Mouse (Mus musculus): ENCODE data around the gene Kcnh3. TPM values are rescaled to one million over a fixed set of nuclear protein-coding genes. Genes with fewer than 3 reads are reported as not detected.

The Kcnh3 gene
- polyA plus RNA-seq, 1 experiment from 2014 or later = 0.12 TPM

- H3K27ac ChIP-seq (replicated peaks in 1 of 2; ENCODE audit: control insufficient read depth in 1 of 2, insufficient read depth in 1 of 2, low read depth in 2 of 2, low read length in 2 of 2) = no peak overlapping the region
- no peak overlapping the region for H3K9ac ChIP-seq (ENCODE audit: low read length)
- no peak overlapping the region for H3K4me2 ChIP-seq (ENCODE audit: low read length)
- H3K4me3 ChIP-seq (ENCODE audit: control insufficient read depth in 1 of 2, insufficient read depth in 1 of 2, low read depth in 1 of 2, low read length in 2 of 2) = no peak overlapping the region
- 0 out of 2 replicates have a peak, but pooled peaks cover 5% of the 10 kb centered on the region for H3K9me3 ChIP-seq (ENCODE audit: control insufficient read depth, low read length)
- WGBS = 79% methylated on average over 10 of the region's 10 CpGs
- no peaks in the 10 kb centered on the region for H3K4me1 ChIP-seq (ENCODE audit: control insufficient read depth in 2 of 2, insufficient read depth in 2 of 2, low read length in 2 of 2)
- peaks cover 64% of the 10 kb centered on the region for H3K36me3 ChIP-seq (ENCODE audit: control insufficient read depth, insufficient read depth, low read length)
- H3K27me3 ChIP-seq (ENCODE audit: control insufficient read depth, insufficient read depth, low read length) = no peaks in the 10 kb centered on the region
- ATAC-seq (ENCODE audit: insufficient number of reproducible peaks, insufficient read depth, low FRiP score, low read depth) = no peak
Observed at GRCm38 (mm10) chr15:99213183-99213582, 11.5 kb upstream of the Kcnh3 start.

- Histone ChIP-seq H3K9me3 (ENCODE audit: control insufficient read depth, low read length) (0 out of 2 replicates have a peak, but pooled peaks cover 5% of the 10 kb centered on the region), H3K4me3 (ENCODE audit: control insufficient read depth in 1 of 2, insufficient read depth in 1 of 2, low read depth in 1 of 2, low read length in 2 of 2) (no peak overlapping the region), H3K4me1 (ENCODE audit: control insufficient read depth in 2 of 2, insufficient read depth in 2 of 2, low read length in 2 of 2) (no peaks in the 10 kb centered on the region), H3K27ac (replicated peaks in 1 of 2; ENCODE audit: control insufficient read depth in 1 of 2, insufficient read depth in 1 of 2, low read depth in 2 of 2, low read length in 2 of 2) (no peak overlapping the region), H3K27me3 (ENCODE audit: control insufficient read depth, insufficient read depth, low read length) (peaks cover 7% of the 10 kb centered on the region; the same call in 1 of the 2 replicates), H3K36me3 (ENCODE audit: control insufficient read depth, insufficient read depth, low read length) (peaks cover 49% of the 10 kb centered on the region), H3K4me2 (ENCODE audit: low read length) (no peak overlapping the region), H3K9ac (ENCODE audit: low read length) (no peak overlapping the region)
- ATAC-seq (ENCODE audit: insufficient number of reproducible peaks, insufficient read depth, low FRiP score, low read depth) = no peak
- WGBS = 71% methylated on average over 2 of the region's 2 CpGs
Observed at GRCm38 (mm10) chr15:99214941-99215340, 9.7 kb upstream of the Kcnh3 start.

- H3K9me3 ChIP-seq (ENCODE audit: control insufficient read depth, low read length) = 0 out of 2 replicates have a peak, but pooled peaks cover 5% of the 10 kb centered on the region
- 88% methylated on average over 11 of the region's 11 CpGs for WGBS
- H3K9ac ChIP-seq (ENCODE audit: low read length) = no peak overlapping the region
- H3K27ac ChIP-seq (replicated peaks in 1 of 2; ENCODE audit: control insufficient read depth in 1 of 2, insufficient read depth in 1 of 2, low read depth in 2 of 2, low read length in 2 of 2) = no peak overlapping the region
- H3K4me1 ChIP-seq (ENCODE audit: control insufficient read depth in 2 of 2, insufficient read depth in 2 of 2, low read length in 2 of 2) = no peaks in the 10 kb centered on the region
- H3K4me2 ChIP-seq (ENCODE audit: low read length) = no peak overlapping the region
- no peak overlapping the region for H3K4me3 ChIP-seq (ENCODE audit: control insufficient read depth in 1 of 2, insufficient read depth in 1 of 2, low read depth in 1 of 2, low read length in 2 of 2)
- peaks cover 40% of the 10 kb centered on the region for H3K36me3 ChIP-seq (ENCODE audit: control insufficient read depth, insufficient read depth, low read length)
- H3K27me3 ChIP-seq (ENCODE audit: control insufficient read depth, insufficient read depth, low read length) = peaks cover 14% of the 10 kb centered on the region; the same call in 1 of the 2 replicates
- no peak for ATAC-seq (ENCODE audit: insufficient number of reproducible peaks, insufficient read depth, low FRiP score, low read depth)
Observed at GRCm38 (mm10) chr15:99215741-99216463, 8.8 kb upstream of the Kcnh3 start.

GRCm38 (mm10) chr15:99217630-99218029, 7.0 kb upstream of the Kcnh3 start:
- no peak overlapping the region for H3K4me2 ChIP-seq (ENCODE audit: low read length)
- no peak overlapping the region for H3K9ac ChIP-seq (ENCODE audit: low read length)
- no peak overlapping the region for H3K4me3 ChIP-seq (ENCODE audit: control insufficient read depth in 1 of 2, insufficient read depth in 1 of 2, low read depth in 1 of 2, low read length in 2 of 2)
- H3K36me3 ChIP-seq (ENCODE audit: control insufficient read depth, insufficient read depth, low read length) = peaks cover 23% of the 10 kb centered on the region
- H3K27me3 ChIP-seq (ENCODE audit: control insufficient read depth, insufficient read depth, low read length) = peaks cover 31% of the 10 kb centered on the region
- 82% methylated on average over 4 of the region's 4 CpGs for WGBS
- 0 out of 2 replicates have a peak, but pooled peaks cover 5% of the 10 kb centered on the region for H3K9me3 ChIP-seq (ENCODE audit: control insufficient read depth, low read length)
- ATAC-seq (ENCODE audit: insufficient number of reproducible peaks, insufficient read depth, low FRiP score, low read depth) = no peak
- H3K27ac ChIP-seq (replicated peaks in 1 of 2; ENCODE audit: control insufficient read depth in 1 of 2, insufficient read depth in 1 of 2, low read depth in 2 of 2, low read length in 2 of 2) = no peak overlapping the region
- 0 out of 4 replicates have a peak, but pooled peaks cover 0 to 2% of the 10 kb centered on the region in 2 experiments for H3K4me1 ChIP-seq (ENCODE audit: control insufficient read depth in 2 of 2, insufficient read depth in 2 of 2, low read length in 2 of 2)

- no peak overlapping the region for H3K27ac ChIP-seq (replicated peaks in 1 of 2; ENCODE audit: control insufficient read depth in 1 of 2, insufficient read depth in 1 of 2, low read depth in 2 of 2, low read length in 2 of 2)
- no peak for ATAC-seq (ENCODE audit: insufficient number of reproducible peaks, insufficient read depth, low FRiP score, low read depth)
- H3K4me1 ChIP-seq (ENCODE audit: control insufficient read depth in 2 of 2, insufficient read depth in 2 of 2, low read length in 2 of 2) = peaks cover 18 to 29% of the 10 kb centered on the region in 2 experiments; a peak in 3 of 4 replicates
Observed at GRCm38 (mm10) chr15:99221315-99221952, 3.2 kb upstream of the Kcnh3 start.

GRCm38 (mm10) chr15:99222794-99223584, 1.7 kb upstream of the Kcnh3 start:
- ATAC-seq (ENCODE audit: insufficient number of reproducible peaks, insufficient read depth, low FRiP score, low read depth) = no peak
- Histone ChIP-seq H3K4me3 (ENCODE audit: control insufficient read depth in 1 of 2, insufficient read depth in 1 of 2, low read depth in 1 of 2, low read length in 2 of 2) (peak overlapping the region; percentile 25 to 54), H3K9ac (ENCODE audit: low read length) (peak overlapping the region; percentile 59; the same call in 1 of the 2 replicates), H3K9me3 (ENCODE audit: control insufficient read depth, low read length) (no peaks in the 10 kb centered on the region), H3K27me3 (ENCODE audit: control insufficient read depth, insufficient read depth, low read length) (peaks cover 85% of the 10 kb centered on the region), H3K27ac (replicated peaks in 1 of 2; ENCODE audit: control insufficient read depth in 1 of 2, insufficient read depth in 1 of 2, low read depth in 2 of 2, low read length in 2 of 2) (no peak overlapping the region), H3K4me1 (ENCODE audit: control insufficient read depth in 2 of 2, insufficient read depth in 2 of 2, low read length in 2 of 2) (peaks cover 18 to 29% of the 10 kb centered on the region in 2 experiments; a peak in 3 of 4 replicates), H3K4me2 (ENCODE audit: low read length) (peak overlapping the region; percentile 91), H3K36me3 (ENCODE audit: control insufficient read depth, insufficient read depth, low read length) (no peaks in the 10 kb centered on the region)
- 6% methylated on average over 18 of the region's 18 CpGs for WGBS

More at GRCm38 (mm10) chr15:99221315-99221952, 3.2 kb upstream of the Kcnh3 start:
- Histone ChIP-seq H3K27me3 (ENCODE audit: control insufficient read depth, insufficient read depth, low read length) (peaks cover 69% of the 10 kb centered on the region), H3K4me3 (ENCODE audit: control insufficient read depth in 1 of 2, insufficient read depth in 1 of 2, low read depth in 1 of 2, low read length in 2 of 2) (no peak overlapping the region), H3K4me2 (ENCODE audit: low read length) (no peak overlapping the region), H3K36me3 (ENCODE audit: control insufficient read depth, insufficient read depth, low read length) (no peaks in the 10 kb centered on the region), H3K9ac (ENCODE audit: low read length) (no peak overlapping the region), H3K9me3 (ENCODE audit: control insufficient read depth, low read length) (no peaks in the 10 kb centered on the region)
- WGBS = 12% methylated on average over 8 of the region's 8 CpGs

GRCm38 (mm10) chr15:99223585-99224207, 965 bp upstream of the Kcnh3 start:
- H3K4me1 ChIP-seq (ENCODE audit: control insufficient read depth in 2 of 2, insufficient read depth in 2 of 2, low read length in 2 of 2) = peaks cover 18 to 29% of the 10 kb centered on the region in 2 experiments; a peak in 3 of 4 replicates
- ATAC-seq (ENCODE audit: insufficient number of reproducible peaks, insufficient read depth, low FRiP score, low read depth) = no peak
- H3K9ac ChIP-seq (ENCODE audit: low read length) = peak overlapping the region; percentile 59
- no peak overlapping the region for H3K27ac ChIP-seq (replicated peaks in 1 of 2; ENCODE audit: control insufficient read depth in 1 of 2, insufficient read depth in 1 of 2, low read depth in 2 of 2, low read length in 2 of 2)
- under 1% methylated on average over 41 of the region's 46 CpGs for WGBS
- H3K27me3 ChIP-seq (ENCODE audit: control insufficient read depth, insufficient read depth, low read length) = peaks cover 91% of the 10 kb centered on the region
- H3K9me3 ChIP-seq (ENCODE audit: control insufficient read depth, low read length) = no peaks in the 10 kb centered on the region
- H3K4me3 ChIP-seq (ENCODE audit: control insufficient read depth in 1 of 2, insufficient read depth in 1 of 2, low read depth in 1 of 2, low read length in 2 of 2) = peak overlapping the region; percentile 25 to 54
- no peaks in the 10 kb centered on the region for H3K36me3 ChIP-seq (ENCODE audit: control insufficient read depth, insufficient read depth, low read length)
- peak overlapping the region; percentile 91 for H3K4me2 ChIP-seq (ENCODE audit: low read length)
